Mouse (Mus musculus): ENCODE results near the gene Lclat1. TPM values are rescaled to one million over a fixed set of nuclear protein-coding genes. Genes with fewer than 3 reads are reported as not detected.

Gene Lclat1
- total and polyA plus RNA-seq, 3 experiments: 9.6 to 10.5 TPM; not detected in 1

GRCm38 (mm10) chr17:73250488-73251141 lies 142.8 kb downstream of the Lclat1 start:
- peaks cover 0 to 5% of the 10 kb centered on the region in 2 experiments; a peak in 2 of 4 replicates for H3K36me3 ChIP-seq (ENCODE audit: control insufficient read depth in 1 of 2, insufficient read depth in 2 of 2, low read length in 2 of 2)
- no peaks in the 10 kb centered on the region for H3K79me2 ChIP-seq (ENCODE audit: control insufficient read depth, insufficient read depth, low read length, poor library complexity)
- no peak overlapping the region for H3K27ac ChIP-seq (ENCODE audit: control insufficient read depth, low read depth, low read length)
- H3K9me3 ChIP-seq (replicated peaks; ENCODE audit: insufficient read depth, low read length): no peaks in the 10 kb centered on the region
- H3K27me3 ChIP-seq (ENCODE audit: control insufficient read depth in 1 of 2, insufficient read depth in 2 of 2, low read length in 2 of 2): no peaks in the 10 kb centered on the region
- TF ChIP-seq USF1 (IDR thresholded peaks at IDR 0.05; ENCODE audit: low read depth, low read length): no peak
- no peak for TF ChIP-seq CHD1 (IDR thresholded peaks at IDR 0.05; ENCODE audit: low read depth, low read length)
- no peak for TF ChIP-seq MYB (IDR thresholded peaks at IDR 0.05; ENCODE audit: low read depth, low read length)
- no peak for TF ChIP-seq NRF1 (IDR thresholded peaks at IDR 0.05; ENCODE audit: insufficient read depth, low read depth, low read length, poor library complexity, severe bottlenecking)
- H3K4me3 ChIP-seq (ENCODE audit: control insufficient read depth in 1 of 2, insufficient read depth in 1 of 2, low read depth in 2 of 2, low read length in 2 of 2): no peak overlapping the region
- peaks cover under 1 to 22% of the 10 kb centered on the region in 2 experiments; a peak in 3 of 4 replicates for H3K4me1 ChIP-seq (ENCODE audit: control insufficient read depth in 1 of 2, insufficient read depth in 2 of 2, low read length in 2 of 2)
- no peak overlapping the region for H3K9ac ChIP-seq (ENCODE audit: control insufficient read depth, low read depth, low read length, poor library complexity, severe bottlenecking)
- DNase-seq (ENCODE audit: low read depth, low spot score): no peak

GRCm38 (mm10) chr17:73251142-73251502 lies 143.3 kb downstream of the Lclat1 start:
- peaks cover 0 to 21% of the 10 kb centered on the region in 2 experiments; a peak in 3 of 4 replicates for H3K4me1 ChIP-seq (ENCODE audit: control insufficient read depth in 1 of 2, insufficient read depth in 2 of 2, low read length in 2 of 2)

GRCm38 (mm10) chr17:73251812-73252608 lies 144.2 kb downstream of the Lclat1 start:
- H3K79me2 ChIP-seq (ENCODE audit: control insufficient read depth, insufficient read depth, low read length, poor library complexity): no peaks in the 10 kb centered on the region
- no peak overlapping the region for H3K27ac ChIP-seq (ENCODE audit: control insufficient read depth, low read depth, low read length)
- TF ChIP-seq UBTF (IDR thresholded peaks at IDR 0.05; ENCODE audit: borderline replicate concordance, insufficient read depth, low read depth, low read length) (no peak), POLR2AphosphoS2 (IDR thresholded peaks at IDR 0.05; ENCODE audit: low read length) (no peak)
- no peak overlapping the region for H3K9ac ChIP-seq (ENCODE audit: control insufficient read depth, low read depth, low read length, poor library complexity, severe bottlenecking)
- DNase-seq (ENCODE audit: low read depth, low spot score): no peak
- H3K36me3 ChIP-seq (ENCODE audit: control insufficient read depth in 1 of 2, insufficient read depth in 2 of 2, low read length in 2 of 2): peaks cover 0 to 4% of the 10 kb centered on the region in 2 experiments; a peak in 1 of 4 replicates
- H3K27me3 ChIP-seq (ENCODE audit: control insufficient read depth in 1 of 2, insufficient read depth in 2 of 2, low read length in 2 of 2): no peaks in the 10 kb centered on the region
- H3K4me1 ChIP-seq (ENCODE audit: control insufficient read depth in 1 of 2, insufficient read depth in 2 of 2, low read length in 2 of 2): peaks cover 0 to 21% of the 10 kb centered on the region in 2 experiments; a peak in 3 of 4 replicates
- no peak overlapping the region for H3K4me3 ChIP-seq (ENCODE audit: control insufficient read depth in 1 of 2, insufficient read depth in 1 of 2, low read depth in 2 of 2, low read length in 2 of 2)
- H3K9me3 ChIP-seq (replicated peaks; ENCODE audit: insufficient read depth, low read length): no peaks in the 10 kb centered on the region

More at GRCm38 (mm10) chr17:73251142-73251502, 143.3 kb downstream of the Lclat1 start:
- Histone ChIP-seq H3K36me3 (ENCODE audit: control insufficient read depth in 1 of 2, insufficient read depth in 2 of 2, low read length in 2 of 2) (peaks cover 0 to 4% of the 10 kb centered on the region in 2 experiments; a peak in 1 of 4 replicates), H3K4me3 (ENCODE audit: control insufficient read depth in 1 of 2, insufficient read depth in 1 of 2, low read depth in 2 of 2, low read length in 2 of 2) (no peak overlapping the region), H3K27me3 (ENCODE audit: control insufficient read depth in 1 of 2, insufficient read depth in 2 of 2, low read length in 2 of 2) (no peaks in the 10 kb centered on the region), H3K9ac (ENCODE audit: control insufficient read depth, low read depth, low read length, poor library complexity, severe bottlenecking) (no peak overlapping the region), H3K79me2 (ENCODE audit: control insufficient read depth, insufficient read depth, low read length, poor library complexity) (no peaks in the 10 kb centered on the region), H3K27ac (ENCODE audit: control insufficient read depth, low read depth, low read length) (no peak overlapping the region), H3K9me3 (replicated peaks; ENCODE audit: insufficient read depth, low read length) (no peaks in the 10 kb centered on the region)
- no peak for TF ChIP-seq NELFE (IDR thresholded peaks at IDR 0.05; ENCODE audit: low read depth, low read length)
- TF ChIP-seq E2F4 (IDR thresholded peaks at IDR 0.05; ENCODE audit: borderline replicate concordance, low read depth, low read length): no peak
- TF ChIP-seq ZC3H11A (IDR thresholded peaks at IDR 0.05; ENCODE audit: low read depth, low read length): no peak
- no peak for TF ChIP-seq BHLHE40 (IDR thresholded peaks at IDR 0.05; ENCODE audit: borderline replicate concordance, low read depth, low read length)
- no peak for TF ChIP-seq JUND (IDR thresholded peaks at IDR 0.05; ENCODE audit: low read depth, low read length)
- TF ChIP-seq EP300 (IDR thresholded peaks at IDR 0.05; ENCODE audit: low read depth in 1 of 2, low read length in 2 of 2): no peak
- DNase-seq (ENCODE audit: low read depth, low spot score): peak; percentile 56

All from MEL (cell line).